Mouse (Mus musculus): ENCODE measurements around the gene Gsk3a.

GRCm38 (mm10) chr7:25178317-25178716 is 59.3 kb downstream of the Gsk3a start:
- TF ChIP-seq ZC3H11A (IDR thresholded peaks at IDR 0.05; ENCODE audit: borderline replicate concordance, low read depth, low read length) (no peak), CHD2 (IDR thresholded peaks at IDR 0.05; ENCODE audit: low read depth, low read length) (no peak)

All from ES-E14 (cell line).